Mouse (Mus musculus) kidney, postnatal 4 days (tissue): ENCODE data around the gene Parvg.

Experiments used
- DNase-seq, 2 experiments: peaks; one replicate each; pipeline ENCODE4 v3.0.0; 2021; ENCODE audit warnings: mixed read lengths in 2 of 2

Gene Parvg

GRCm38 (mm10) chr15:84351915-84352844 lies 28.4 kb downstream of the Parvg start:
- DNase-seq = peak; percentile 25 to 47

- DNase-seq = no peak
These were observed 31.3 kb downstream of the Parvg start for GRCm38 (mm10) chr15:84355081-84355480.

- DNase-seq = no peak
These were observed 40.9 kb downstream of the Parvg start for GRCm38 (mm10) chr15:84364746-84365145.

GRCm38 (mm10) chr15:84365675-84366381 lies 42.0 kb downstream of the Parvg start:
- peak; percentile 30 to 42 for DNase-seq

- no peak for DNase-seq
These were observed 42.8 kb downstream of the Parvg start for GRCm38 (mm10) chr15:84366574-84366989.

- no peak for DNase-seq
These were observed 43.6 kb downstream of the Parvg start for GRCm38 (mm10) chr15:84367402-84367801.

- no peak for DNase-seq
These were observed 49.0 kb downstream of the Parvg start for GRCm38 (mm10) chr15:84372801-84373200.

- DNase-seq = no peak
These were observed 54.9 kb downstream of the Parvg start for GRCm38 (mm10) chr15:84378734-84379133.

GRCm38 (mm10) chr15:84380181-84380580 lies 56.4 kb downstream of the Parvg start:
- DNase-seq = peak; percentile 60 to 72

- no peak for DNase-seq
These were observed 60.2 kb downstream of the Parvg start for GRCm38 (mm10) chr15:84384066-84384465.

- no peak for DNase-seq
These were observed 62.3 kb downstream of the Parvg start for GRCm38 (mm10) chr15:84385995-84386565.

GRCm38 (mm10) chr15:84388698-84389131 lies 64.9 kb downstream of the Parvg start:
- DNase-seq = no peak

- DNase-seq = peak in 1 of 2 experiments; percentile 45
These were observed 68.3 kb downstream of the Parvg start for GRCm38 (mm10) chr15:84392131-84392530.
